Mouse (Mus musculus) A20 (cell line): ENCODE measurements around the gene Zcchc4.

Experiments used
- DNase-seq: peaks from one replicate; pipeline ENCODE4 v3.0.0-alpha.2; 2011; ENCODE audit warnings: low read depth, low spot score

The Zcchc4 gene

DNA sequence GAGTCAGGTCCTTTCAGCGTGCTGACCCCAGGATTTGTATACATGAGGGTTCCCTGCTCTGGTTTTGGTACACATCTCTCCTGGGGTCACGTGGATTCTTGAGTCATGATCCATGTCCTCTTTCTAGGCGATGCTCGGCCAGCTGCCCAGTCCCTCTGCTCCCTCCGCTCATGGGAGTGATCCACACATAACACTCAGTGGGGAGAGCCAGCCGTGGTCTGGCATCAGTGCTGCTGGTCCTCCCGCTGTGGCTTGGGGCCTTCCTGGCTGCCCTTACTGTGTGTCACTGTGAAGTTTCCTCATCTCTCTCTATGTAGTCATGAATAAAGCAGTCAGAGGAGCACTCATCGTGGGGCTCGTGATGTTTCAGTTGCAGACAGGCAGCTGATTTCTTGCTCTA is 18.9 kb downstream of the Zcchc4 start:
- no peak for DNase-seq

DNA sequence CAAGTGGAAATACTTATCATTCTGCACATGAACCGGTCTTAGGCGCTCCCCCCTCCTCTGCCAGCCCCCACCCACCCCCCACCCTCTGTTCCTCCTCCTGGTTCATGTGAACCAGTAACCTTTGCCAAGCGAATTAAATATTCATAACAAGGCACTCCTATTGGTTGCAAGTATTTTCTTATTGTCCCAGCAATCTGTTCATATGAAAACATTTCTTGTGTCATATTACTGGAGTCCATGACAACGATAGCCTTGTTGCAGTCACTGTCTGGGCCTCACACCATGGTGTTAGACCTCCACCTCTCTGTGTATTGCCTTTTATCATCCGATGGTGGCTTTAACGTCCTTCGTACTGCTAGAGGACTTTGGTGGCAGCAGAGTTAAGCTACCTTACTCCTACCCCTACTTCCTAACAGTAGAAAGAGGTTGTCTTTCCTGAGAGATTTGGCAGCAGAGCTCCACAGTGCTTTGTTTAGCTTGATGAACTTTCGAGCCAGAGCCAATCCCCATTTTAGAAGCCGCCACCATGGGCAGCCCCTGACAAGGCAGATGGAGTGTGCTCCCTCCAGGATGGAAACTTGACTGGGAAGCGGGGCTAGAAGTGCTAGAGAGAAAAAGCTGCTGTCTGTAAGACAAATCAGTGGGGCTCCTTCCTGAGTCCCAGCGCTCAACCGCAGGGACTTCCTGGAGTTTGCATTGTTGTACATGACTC is 24.2 kb downstream of the Zcchc4 start:
- no peak for DNase-seq

DNA sequence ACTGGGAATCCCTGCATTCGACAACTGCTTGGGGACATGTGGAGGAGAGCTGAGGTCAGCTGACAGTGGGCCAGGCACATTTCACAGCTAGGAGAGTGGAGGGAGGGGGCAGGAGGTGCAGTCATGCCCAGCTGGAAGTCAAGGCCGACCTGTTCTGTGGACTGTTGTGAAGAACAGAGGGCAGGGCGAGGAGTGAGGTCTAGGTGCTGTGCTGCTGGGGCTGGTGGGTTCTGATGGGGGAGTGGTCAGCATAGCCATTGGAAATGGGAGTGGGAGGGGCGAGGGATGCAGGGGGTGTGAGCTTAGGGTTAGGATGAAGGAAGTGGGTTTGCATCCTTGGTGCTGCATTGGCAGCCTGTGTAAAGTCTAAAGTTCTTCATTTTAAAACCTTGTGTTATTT is 30.6 kb downstream of the Zcchc4 start:
- no peak for DNase-seq

DNA sequence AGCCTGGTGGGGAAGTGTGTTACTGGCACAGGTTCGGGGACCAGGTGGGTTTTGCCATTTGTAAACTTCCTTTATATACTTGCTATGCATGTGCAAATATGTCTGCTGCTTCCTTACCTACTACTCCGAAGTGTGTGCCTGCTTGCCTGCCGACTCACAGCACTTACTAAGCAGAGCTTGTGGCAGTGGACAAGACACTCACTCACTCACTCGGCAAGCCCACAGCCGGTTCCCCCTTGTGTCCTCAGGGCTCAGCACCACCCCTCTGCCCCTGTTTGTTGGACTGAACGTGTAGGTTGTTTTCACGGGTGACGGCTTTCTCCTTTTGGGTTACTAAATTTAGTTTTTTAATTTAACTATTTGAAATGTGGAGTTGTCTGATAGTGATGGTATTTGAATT is 31.1 kb downstream of the Zcchc4 start:
- no peak for DNase-seq

DNA sequence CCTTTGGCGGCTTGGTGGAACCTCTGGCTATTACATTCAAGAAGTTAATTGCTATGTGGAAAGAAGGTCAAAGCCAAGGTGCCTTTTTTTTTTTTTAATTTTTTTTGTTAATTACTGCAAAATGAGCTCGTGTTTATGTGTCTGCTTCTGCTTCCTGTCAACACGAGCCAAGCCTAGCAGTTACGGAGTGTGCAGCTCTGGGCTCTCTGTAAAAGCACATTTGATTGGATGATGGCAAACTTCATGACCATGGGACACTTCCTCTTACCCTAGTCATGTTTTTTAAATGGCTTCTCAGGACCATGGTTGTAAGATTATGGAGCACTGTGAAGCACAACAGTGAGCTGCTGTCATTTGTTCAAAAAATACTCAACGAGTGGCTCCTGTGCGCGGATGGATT is 31.8 kb downstream of the Zcchc4 start:
- DNase-seq = no peak

DNA sequence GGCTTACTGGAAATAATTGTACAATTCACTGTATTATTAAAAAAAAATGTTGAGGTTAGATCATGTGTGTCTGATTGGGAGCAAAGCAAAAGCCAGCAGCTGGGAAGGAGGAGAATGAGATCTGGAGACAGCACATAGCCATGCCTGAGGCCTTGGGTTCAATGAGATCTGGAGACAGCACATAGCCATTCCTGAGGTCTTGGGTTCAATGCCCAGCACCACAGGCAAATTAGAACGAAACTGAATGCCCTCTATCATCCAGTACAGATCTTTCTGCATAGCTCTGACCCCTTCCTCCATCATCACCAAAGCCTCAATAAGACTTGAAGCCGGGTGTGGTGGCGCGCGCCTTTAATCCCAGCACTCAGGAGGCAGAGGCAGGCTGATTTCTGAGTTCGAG is 35.2 kb downstream of the Zcchc4 start:
- no peak for DNase-seq

DNA sequence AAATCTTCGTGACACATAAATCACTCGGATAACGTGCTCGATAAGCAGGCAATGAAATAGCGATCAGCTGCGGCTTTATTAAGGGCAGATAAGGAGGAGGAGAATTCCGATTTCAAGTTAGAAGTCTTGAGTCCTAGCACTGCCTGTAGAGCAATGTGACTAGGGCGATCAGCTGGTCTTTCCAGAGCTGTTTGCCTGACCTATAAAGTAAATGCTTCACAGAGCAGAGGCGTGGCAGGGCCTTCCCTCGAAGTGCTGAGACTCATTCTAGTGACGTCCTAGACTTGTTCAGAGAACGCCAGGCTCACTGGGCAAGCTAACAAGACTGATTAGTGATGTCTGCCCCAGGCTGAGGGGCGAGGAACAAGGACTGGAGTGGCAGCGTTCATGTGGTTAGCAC is 35.8 kb downstream of the Zcchc4 start:
- no peak for DNase-seq

DNA sequence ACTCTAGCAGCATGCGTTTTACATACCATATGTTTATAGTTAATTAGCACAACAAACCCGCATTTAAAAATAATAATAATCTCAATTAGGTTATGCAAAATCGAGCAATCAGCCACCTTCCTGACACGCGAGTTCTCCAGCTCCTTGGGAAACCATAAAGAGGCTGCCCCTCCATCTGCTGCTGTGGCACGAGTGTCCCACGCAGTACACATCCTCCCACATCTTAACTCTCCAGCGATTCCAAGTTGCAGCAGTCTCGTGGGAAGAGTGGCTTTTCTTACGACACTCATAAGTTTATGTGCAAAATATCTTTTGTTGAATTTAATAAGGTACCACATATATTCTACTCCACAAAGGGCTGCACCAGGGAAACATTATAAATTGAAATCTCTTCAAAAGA is 37.2 kb downstream of the Zcchc4 start:
- no peak for DNase-seq

DNA sequence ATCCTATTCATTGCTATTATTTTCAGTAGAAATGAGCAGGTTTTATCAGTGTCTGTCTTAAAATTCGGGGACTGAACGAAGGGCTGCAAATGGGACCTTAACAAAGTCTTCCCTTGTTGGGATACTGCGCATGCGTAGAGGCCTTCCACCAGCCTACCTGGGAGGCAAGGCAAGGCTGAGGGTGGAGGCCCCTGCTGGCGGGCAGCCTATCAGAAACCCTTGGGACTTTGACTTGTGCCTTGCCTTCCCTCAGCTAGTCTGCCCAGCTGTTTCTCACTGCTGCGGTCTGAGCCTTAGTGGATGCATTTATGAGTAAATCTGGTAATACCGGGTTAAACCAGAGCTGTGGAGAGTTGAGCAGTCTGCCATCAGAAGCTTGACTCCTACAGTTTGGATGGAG is 38.1 kb downstream of the Zcchc4 start:
- DNase-seq = no peak

DNA sequence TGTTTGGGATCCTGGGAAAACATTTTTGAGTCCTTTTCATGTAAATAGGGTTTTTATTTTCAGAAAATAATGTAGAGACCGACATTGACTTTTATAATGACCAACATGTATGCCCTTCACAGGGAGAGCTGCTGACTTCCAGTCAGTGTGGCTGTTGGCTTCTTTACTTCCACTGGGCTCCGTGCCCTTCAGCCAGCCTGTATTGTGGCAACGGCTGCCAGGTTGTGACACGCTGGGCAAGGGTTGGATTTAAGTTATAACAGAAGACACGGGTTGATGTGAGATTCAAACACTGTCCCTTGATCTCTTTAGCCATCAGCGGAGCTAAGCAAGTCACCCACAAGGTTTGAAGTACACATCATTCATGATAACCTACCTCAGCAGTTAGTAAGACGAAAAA is 43.5 kb downstream of the Zcchc4 start:
- no peak for DNase-seq

DNA sequence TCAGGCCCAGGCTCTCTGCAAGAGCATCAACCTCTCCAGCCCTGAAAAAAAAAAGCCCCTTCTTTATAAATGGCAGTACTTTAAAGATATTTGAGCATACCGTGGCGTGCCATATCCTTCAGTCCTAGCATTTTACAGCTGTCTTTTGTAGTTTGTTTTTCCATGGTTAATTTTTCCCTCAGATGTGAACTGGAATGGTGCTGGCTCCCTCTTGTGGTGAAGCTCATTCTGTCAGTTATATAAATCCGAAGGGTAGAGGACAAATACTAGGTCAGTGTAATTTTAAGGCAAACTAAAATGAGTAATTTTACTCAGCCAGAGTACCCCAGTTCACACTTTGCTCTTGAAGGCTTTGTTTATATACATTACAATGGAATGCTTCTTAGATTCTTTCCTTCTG is 46.5 kb downstream of the Zcchc4 start:
- DNase-seq = peak; percentile 41

DNA sequence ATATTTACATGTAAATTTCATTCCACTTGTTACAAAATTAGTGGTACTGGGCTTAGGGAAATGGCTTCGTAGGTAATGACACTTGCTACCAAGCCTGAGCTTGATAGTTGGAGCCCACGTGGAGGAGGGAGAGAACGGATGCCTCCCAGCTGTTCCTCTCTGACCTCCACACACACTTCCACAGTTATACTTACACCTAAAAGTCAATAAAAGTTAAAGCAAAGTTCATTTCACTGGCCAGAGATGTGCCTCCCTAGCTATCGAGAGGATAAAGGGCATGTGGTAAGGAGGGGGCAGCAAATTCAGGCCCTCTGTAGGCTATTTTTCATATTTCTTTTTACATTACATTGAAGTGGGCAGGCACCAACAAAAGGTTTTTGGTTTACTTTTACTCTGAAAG is 52.7 kb downstream of the Zcchc4 start:
- DNase-seq = no peak

DNA sequence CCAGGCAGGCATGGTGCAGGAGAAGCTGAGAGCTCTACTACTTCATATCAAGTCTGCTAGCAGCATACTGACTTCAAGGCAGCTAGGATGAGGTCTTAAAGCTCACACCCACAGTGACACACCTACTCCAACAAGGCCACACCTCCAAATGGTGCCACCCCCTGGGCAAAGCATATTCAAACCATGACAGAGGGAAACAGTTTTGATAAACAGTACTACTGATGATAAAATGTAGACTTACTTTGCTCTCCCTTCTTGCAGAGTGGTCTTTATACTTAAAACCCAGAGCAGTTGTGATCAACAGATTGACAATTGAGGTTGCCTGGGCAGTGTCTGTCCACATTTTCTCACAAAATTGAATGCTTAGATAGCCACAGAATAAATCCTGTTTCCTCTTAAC is 57.8 kb downstream of the Zcchc4 start:
- DNase-seq = peak; percentile 62

DNA sequence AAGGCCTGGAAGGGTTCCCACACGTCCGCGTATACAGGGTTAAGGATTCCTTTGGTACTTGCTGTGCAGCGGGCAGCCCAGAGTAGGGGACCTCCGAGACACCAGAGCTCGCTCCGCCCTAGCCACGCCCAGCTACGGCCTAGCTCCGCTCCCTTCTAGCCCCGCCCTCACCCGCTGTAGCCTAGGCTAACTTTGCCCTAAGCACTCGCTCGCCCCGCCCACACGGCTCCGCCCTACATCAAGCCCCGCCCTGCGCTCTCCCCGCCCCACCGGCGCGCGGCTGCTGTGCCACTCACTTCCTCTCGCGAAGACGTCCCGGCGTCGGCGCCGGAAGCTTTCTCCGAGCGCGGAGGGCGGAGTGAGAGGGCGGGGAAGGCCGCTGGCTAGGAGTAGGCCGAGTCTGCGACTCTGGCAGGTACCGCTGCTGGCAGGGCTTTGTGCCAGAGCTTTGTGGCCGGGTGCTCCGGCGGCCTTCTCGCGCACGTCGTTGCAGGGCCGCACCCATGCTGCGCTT is 58.6 kb downstream of the Zcchc4 start, which contains the start of gene Anapc4:
Gene Anapc4, plus strand, starts transcription at position 252 of the 514 bp plus-strand sequence.
- peak; percentile 99 for DNase-seq

DNA sequence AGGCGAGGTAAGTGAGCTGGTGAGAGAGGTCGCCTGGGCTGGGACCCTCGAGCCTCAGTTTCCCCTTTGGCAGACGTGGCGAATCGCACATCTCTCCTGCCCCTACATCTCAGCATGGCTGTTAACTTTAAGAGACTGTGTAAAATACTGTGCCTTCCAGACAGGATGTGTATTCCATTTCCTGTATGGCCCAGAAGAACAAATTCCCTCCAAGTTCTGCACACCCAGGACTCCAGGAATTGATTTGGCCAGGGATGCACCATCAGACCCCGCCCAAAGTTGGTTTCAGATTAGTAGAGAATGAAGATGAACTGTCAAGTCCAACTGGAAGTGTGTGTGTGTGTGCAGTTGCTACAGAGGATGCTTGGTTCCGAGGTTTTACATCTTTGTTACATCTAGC is 59.2 kb downstream of the Zcchc4 start:
- no peak for DNase-seq

DNA sequence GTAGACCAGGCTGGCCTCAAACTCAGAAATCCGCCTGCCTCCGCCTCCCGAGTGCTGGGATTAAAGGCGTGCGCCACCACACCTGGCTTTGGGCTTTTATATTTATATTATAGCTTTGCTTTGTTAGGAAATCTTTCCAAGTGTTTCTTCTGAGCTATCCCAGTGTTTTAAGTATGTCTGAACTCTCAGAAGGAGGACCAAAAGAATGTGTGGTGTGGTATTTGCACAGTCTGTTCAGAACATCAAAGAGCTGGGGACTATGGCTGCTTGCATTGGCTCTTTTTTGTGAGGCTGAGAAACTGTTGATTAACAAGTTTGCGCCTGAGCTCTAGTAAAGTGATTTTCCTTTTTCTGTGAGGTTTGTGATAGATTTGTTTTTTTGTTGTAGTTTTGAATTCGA is 69.1 kb downstream of the Zcchc4 start:
- DNase-seq = no peak

DNA sequence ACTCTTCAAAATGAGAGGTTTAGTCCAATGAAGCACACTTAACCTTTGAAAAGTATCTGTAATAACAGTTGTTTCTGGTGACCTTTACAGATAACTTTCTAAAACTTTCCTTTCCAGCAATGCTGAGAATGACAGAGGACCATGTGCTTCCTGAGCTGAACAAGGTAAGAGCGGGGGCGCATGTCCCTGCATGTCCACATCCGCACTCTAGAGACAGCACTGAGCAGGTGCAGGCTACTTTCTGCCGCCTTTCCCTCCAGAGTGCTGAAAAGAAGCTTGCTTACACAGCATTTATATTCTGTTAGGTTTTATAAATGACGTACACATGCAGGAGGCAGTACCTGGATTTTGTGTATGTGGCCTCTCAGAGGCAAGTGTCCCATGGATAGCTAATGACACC is 80.5 kb downstream of the Zcchc4 start:
- no peak for DNase-seq

DNA sequence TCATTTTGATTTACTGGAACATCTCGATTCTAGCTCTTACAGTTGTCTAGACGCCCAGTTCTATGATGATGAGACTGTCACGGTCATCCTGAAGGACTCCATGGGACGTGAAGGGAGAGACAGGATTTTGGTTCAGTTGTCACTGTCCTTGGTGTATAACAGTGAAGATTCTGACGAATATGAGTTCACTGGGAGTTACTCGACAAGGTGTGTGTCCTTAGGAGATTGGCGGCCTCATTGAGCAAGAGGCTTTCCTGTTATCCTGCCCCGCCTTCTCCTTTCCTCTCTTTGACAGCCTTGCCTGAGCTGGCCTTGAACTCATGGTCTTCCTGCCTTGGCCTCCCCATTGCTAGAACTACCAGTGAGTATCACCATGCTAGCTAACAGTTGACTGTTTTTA is 89.2 kb downstream of the Zcchc4 start:
- DNase-seq = no peak

DNA sequence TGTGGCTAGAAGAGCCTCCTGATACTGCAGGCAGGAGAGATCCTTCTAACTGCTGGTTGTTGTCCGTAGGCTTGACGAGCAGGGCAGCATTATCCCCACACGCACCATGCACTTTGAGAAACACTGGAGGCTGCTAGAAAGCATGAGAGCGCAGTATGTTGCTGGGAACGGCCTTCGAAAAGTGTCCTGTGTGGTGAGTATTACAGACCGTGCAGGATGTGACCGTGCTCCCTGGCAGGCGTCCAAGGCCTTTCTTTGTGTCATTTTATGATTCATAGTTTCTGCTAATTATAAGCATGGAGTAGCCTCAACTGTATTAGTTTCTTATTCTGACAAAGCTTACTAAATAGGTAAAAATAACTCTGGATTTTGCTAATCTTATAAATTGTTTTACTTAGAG is 90.6 kb downstream of the Zcchc4 start:
- DNase-seq = no peak

DNA sequence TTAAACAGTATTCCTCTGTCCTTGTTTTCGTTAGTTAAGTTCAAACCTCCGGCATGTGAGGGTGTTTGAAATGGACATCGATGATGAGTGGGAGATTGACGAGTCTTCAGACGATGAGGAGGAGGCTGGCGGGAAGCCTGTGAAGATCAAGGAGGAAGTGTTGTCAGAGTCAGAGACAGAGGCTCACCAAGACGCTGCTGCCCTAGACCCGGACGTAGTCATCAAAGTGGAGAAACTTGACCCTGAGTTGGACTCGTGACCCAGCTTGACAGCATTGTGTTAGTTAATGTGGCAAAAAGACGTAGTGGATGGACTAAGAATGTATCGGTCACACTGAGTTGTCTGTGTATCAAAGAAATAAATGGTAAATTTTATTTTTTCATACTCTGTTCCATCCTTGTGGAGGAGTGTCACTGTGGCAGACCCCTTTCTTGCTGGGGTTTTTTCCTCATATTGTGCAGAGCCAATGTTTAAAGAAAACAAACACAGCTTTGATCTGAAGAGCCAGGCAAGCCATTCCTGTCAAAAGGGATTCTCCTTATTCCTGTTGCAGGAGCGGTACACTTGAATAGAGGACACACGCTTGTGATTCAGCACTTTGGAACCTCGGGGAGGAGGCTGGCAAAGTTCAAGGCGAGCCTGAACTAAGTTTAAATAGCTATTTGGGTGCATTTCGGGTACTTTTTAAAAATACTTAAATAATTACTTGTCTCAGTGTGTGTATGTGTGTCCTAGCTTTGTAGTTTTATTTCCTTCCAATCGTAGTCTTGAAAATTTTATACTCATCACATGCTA is 91.3 kb downstream of the Zcchc4 start:
- no peak for DNase-seq

DNA sequence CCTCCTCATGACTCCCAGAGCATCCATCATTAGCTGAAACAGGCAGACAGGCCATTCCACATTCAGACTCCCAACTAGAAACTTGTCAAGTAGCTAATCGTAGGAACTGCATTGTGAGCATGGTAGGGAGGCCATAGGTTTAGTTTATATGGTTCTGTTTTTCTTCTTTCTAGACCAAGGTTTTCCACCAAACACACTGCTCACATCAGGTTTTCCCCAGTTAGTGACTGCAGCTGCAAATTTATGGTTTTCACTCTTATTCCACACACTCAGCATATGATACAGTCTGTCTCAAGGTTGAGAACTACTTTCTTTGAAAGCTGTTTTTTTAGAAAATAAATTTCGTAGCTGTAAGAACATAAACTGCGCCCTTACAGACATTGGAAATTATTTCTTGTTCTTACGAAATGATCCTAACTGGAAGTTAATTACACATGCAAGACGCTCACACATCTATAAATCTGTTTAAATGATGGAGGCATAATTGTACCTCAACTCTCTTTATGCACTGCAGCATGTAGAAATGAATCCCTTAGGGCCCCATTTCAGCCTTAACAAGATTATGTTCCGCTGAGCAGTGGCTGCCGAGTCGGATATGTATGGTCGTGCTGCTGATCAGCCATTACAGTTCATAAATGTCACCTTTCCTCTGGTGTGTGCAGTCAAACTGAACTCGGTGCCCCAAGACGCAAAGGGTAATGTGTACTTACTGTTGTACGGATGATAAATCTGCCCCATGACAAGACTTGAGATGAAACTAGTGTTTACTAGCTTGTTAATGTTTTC is 93.9 kb downstream of the Zcchc4 start:
- no peak for DNase-seq

DNA sequence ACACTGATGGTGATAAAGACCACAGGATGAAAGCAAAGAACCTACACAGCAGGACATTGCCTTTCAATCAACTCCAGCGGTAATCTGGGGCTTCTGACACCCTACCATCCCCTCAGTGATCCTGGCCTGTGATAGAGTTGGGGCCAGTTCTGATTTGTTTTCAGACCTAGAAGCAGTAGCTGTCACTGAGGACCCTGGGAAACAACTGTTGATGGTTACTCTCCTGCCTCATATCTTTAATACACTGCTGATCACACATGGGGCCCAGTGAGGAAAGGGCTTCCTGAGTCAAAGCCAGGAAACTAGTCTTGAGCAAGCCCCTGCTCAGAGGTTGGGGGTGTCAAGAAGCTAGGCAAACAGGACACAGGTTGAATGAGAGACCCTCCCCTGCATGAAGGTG is 96.3 kb downstream of the Zcchc4 start:
- DNase-seq = no peak
